Mouse (Mus musculus) splenic B cell, adult 2 months (primary cell): ENCODE measurements around the gene Scn8a.

Experiments used
- DNase-seq: peaks from one replicate; pipeline ENCODE4 v3.0.0-alpha.2; 2011; ENCODE audit warnings: low read depth, low spot score
- H3K27me3 ChIP-seq: 2 replicates; pipeline ENCODE4 v1.6.1; 2012; ENCODE audit warnings: mild to moderate bottlenecking, low read length, moderate library complexity, mixed read lengths; ENCODE audit not compliant: control insufficient read depth, poor library complexity, insufficient read depth, severe bottlenecking
- H3K36me3 ChIP-seq: 2 replicates; pipeline ENCODE4 v1.6.1; 2012; ENCODE audit warnings: mild to moderate bottlenecking, low read length, moderate library complexity, mixed read lengths; ENCODE audit not compliant: control insufficient read depth, poor library complexity, insufficient read depth, severe bottlenecking

The Scn8a gene

DNA sequence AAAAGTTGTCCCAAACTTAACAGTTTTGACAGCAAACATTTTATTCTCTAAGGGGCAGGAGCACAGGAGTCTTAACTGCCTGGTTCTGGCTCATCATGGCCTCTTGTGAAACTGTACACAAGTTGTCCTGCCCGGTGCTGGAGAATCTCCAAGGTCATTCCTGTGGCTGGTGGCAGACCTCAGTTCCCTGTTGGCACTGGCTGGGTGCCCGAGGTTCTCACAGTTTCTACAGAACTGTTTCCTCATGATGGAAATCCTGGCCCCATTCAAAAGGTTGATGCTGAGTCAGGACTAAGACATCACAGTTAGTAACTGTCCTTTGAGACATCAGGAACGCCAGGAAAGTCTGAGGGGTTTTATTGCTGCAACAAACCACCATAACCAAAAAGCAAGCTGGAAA is 217.3 kb downstream of the Scn8a start:
- DNase-seq = no peak
- H3K36me3 ChIP-seq = no peaks in the 10 kb centered on the region

DNA sequence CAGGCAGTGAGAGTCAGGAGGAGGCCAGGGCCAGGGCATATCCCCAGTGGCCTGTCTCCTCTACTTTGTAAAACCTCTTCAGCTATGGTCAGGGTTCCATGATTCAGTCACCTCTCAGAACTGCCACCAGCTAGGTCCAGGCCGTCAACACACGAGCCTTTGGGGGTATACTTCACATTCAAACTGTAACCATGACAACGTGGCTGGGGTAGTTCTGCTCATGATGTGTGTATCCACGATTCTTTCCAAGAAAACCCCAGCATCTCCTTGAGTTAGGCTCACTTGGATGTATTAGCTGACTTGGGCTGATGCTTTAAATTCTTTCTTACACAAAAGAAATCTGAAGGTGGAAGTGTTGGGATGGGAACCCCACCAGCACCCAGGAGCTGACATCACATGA is 218.6 kb downstream of the Scn8a start:
- H3K36me3 ChIP-seq = no peaks in the 10 kb centered on the region
- no peak for DNase-seq
- H3K27me3 ChIP-seq = no peaks in the 10 kb centered on the region

More for the DNA sequence above, 217.3 kb downstream of the Scn8a start:
- no peaks in the 10 kb centered on the region for H3K27me3 ChIP-seq

DNA sequence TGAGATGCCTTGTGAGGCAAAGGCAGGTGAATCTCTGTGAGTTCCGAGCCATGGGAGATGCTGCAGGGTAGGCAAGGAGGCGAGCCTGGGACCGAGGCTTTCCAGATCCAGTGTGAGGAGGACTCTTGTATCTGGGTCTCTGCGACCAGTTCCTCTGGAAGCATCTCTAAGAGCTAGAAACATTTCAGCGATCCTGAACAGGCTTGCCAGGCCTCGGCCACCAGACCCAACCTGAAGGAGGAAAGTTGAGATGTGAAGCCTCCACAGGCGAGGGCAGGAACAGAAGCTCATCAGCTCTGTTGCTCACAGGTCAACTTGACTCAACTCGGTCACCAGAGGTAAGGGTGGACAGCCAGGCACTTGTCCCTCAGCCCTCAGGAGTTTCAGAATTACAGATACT is 221.9 kb downstream of the Scn8a start:
- Histone ChIP-seq H3K36me3 (no peaks in the 10 kb centered on the region), H3K27me3 (no peaks in the 10 kb centered on the region)
- DNase-seq = no peak

- no peak for DNase-seq
- no peaks in the 10 kb centered on the region for H3K36me3 ChIP-seq
- H3K27me3 ChIP-seq = no peaks in the 10 kb centered on the region
These were observed 222.6 kb downstream of the Scn8a start for GRCm38 (mm10) chr15:101092121-101092828.

DNA sequence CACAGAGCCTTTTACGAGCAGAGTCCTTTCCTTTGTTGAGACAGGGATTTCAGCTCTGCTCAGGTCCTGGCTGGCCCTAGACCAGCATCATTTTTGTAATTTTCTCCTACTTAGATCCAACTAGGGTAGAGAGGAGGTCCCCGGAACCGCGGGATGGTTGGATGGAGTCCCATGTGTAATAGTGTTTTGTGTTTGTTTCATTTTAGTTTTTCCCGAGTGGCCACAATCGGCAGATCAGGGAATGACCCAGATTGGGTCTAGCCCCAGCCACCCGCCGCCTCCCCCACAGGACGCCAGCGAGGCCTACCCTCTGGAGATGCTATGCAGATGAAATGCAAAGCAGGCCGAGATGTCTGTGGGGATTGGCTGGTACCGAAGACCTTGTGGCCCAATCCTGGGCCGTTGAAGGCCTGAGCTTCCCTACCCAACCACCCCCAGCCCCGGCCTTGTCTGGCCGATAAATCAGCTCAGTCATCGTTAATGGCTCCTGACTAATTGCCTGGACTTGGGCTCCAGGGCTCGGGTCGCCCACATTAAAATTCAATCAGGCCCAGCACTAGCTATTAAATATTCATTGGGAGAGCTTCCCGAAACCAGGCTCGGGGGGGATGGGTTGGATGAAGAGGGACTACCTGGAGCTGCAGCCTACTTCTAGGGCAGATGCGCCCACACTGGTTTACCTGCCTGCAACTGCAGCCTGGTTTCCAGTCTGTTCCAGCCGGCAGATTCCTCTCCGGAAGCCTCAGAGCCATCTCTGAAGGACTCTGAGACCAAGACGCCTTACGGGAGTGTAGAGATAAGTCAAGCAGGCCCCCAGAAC is 223.4 kb downstream of the Scn8a start:
- no peaks in the 10 kb centered on the region for H3K36me3 ChIP-seq
- H3K27me3 ChIP-seq = no peaks in the 10 kb centered on the region
- DNase-seq = no peak

DNA sequence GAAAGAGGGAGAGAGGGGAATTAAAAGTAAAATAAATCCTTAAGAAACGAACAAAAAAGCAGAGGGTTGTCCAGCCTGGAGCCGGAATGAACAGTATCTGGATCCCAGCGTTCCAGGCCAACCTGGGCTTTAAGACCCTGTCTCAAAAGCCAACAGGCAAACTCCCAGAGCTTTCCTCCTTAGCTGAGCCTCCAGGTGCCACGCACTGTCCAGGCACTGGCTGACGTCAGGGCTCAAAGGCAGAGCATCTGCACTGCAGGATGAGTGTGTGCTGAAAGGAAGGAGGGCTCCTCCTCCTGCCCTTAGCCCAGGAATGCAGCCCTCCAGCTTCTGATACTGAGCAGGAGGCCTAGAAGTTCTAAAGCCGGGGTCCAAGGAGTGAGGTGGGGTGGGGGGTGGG is 224.3 kb downstream of the Scn8a start:
- no peak for DNase-seq
- no peaks in the 10 kb centered on the region for H3K36me3 ChIP-seq
- no peaks in the 10 kb centered on the region for H3K27me3 ChIP-seq

DNA sequence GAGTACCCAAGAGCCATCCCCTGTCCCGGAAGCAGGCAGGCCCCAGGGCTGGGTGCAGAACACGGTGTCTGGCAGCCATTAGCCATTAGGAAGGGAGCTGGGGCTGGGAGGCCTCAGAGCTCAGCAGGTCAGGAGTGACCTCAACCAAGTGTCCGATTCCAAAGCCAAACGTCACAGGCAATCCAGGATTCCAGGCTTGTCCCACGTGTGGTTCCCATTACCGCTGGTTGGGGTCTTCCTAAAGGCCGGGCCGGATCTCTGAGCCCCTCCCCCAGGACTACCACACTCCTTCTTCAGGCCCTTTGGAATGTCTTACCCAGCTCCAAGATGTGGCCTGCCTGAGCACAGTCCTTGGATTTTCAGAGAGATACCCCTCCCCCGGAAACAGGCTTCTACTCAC is 225.3 kb downstream of the Scn8a start:
- DNase-seq = no peak
- Histone ChIP-seq H3K36me3 (no peaks in the 10 kb centered on the region), H3K27me3 (no peaks in the 10 kb centered on the region)

DNA sequence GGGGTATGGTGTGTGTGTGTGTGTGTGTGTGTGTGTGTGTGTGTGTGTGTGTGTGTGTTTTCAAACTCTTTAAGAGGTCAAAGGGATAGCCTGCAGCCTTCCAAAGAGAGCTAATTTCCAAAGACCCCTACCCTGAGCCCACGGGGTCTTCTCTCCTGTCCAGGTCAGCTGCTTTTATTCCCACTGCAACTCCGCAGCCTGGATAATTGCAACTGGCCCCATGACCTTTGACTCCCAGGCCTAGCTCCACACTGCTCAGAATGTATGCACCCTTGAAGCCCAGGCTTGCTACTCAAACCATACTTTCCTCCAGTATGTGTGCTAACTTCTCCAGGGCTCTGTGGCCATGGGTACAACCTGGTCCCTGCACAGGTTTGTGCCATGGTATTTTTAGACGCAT is 225.7 kb downstream of the Scn8a start:
- Histone ChIP-seq H3K36me3 (no peaks in the 10 kb centered on the region), H3K27me3 (no peaks in the 10 kb centered on the region)
- DNase-seq = no peak
